Mouse (Mus musculus) hindbrain, embryonic 15.5 days (tissue): ENCODE data around the gene Eftud2. TPM values are rescaled to one million over a fixed set of nuclear protein-coding genes. Genes with fewer than 3 reads are reported as not detected.

Experiments
- ATAC-seq: fragments of 200-750 bp; cut with Nextera tagmentation; 2 replicates; pipeline ENCODE4 v1.8.0; 2017; ENCODE audit warnings: low read depth, moderate number of reproducible peaks, moderate TSS enrichment; ENCODE audit not compliant: low FRiP score
- H3K27ac ChIP-seq: fragments of 300-500 bp; sonication (generic); replicated peaks from 2 replicates; pipeline ENCODE4 v1.5.1; 2015; ENCODE audit warnings: mild to moderate bottlenecking, inconsistent platforms
- H3K27me3 ChIP-seq: fragments of 300-500 bp; sonication (generic); 2 replicates; pipeline ENCODE4 v1.6.1; 2015; ENCODE audit warnings: control low read depth, inconsistent platforms
- H3K36me3 ChIP-seq: fragments of 300-500 bp; sonication (generic); 2 replicates; pipeline ENCODE4 v1.6.1; 2015; ENCODE audit warnings: control low read depth, inconsistent platforms
- H3K4me1 ChIP-seq: fragments of 300-500 bp; sonication (generic); replicated peaks from 2 replicates; pipeline ENCODE4 v1.6.1; 2015; ENCODE audit warnings: control low read depth, inconsistent platforms
- H3K4me2 ChIP-seq: fragments of 300-500 bp; sonication (generic); 2 replicates; pipeline ENCODE4 v1.6.1; 2015; ENCODE audit warnings: moderate library complexity, mild to moderate bottlenecking, inconsistent platforms
- H3K4me3 ChIP-seq: fragments of 300-500 bp; sonication (generic); 2 replicates; pipeline ENCODE4 v1.5.1; 2015; ENCODE audit warnings: mild to moderate bottlenecking, inconsistent platforms
- H3K9ac ChIP-seq: fragments of 300-500 bp; sonication (generic); 2 replicates; pipeline ENCODE4 v1.6.1; 2015; ENCODE audit warnings: inconsistent platforms
- H3K9me3 ChIP-seq: fragments of 300-500 bp; sonication (generic); 2 replicates; pipeline ENCODE4 v1.6.1; 2016; ENCODE audit warnings: control low read depth, inconsistent platforms
- WGBS: fragments of 180-500 bp; shearing (Covaris S2); methylation state at CpG from one replicate; pipeline ENCODE4 v1.1.7; 2015; 5-methylcytosine and 5-hydroxymethylcytosine counted together
- polyA plus RNA-seq: library from polyadenylated mRNA; unstranded; fragments of >200 nt; fragmentation: Nextera tagmentation; extraction: Ambion mirVana; gene quantifications from 2 replicates; pipeline ENCODE4 v1.2.1, GENCODE M21; 2015

Eftud2 gene
- polyA plus RNA-seq, 1 experiment from 2014 or later: 142 TPM

DNA sequence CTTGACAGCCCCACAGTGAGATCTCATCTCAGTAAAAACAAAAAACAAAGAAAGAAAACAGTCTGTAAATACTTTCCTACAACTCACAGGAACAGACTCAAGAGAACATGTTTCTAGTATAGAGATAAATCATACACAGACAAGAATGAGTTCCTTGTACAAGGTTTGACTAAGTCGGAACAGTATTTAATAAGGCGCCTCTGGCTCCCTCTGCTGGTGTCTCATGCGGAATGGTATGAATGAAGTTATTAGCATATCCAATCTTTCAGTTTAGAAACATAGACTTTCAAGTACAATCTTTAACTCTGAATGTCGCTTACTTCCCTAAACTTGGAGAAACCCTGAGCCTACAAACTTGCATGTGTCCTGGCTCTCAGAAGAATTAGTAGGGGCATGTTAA lies 16.5 kb downstream of the Eftud2 start:
- Histone ChIP-seq H3K36me3 (peaks cover 60% of the 10 kb centered on the region), H3K4me3 (no peak overlapping the region), H3K4me1 (no peaks in the 10 kb centered on the region), H3K9ac (no peak overlapping the region), H3K27me3 (no peaks in the 10 kb centered on the region), H3K9me3 (no peaks in the 10 kb centered on the region), H3K27ac (no peak overlapping the region), H3K4me2 (no peak overlapping the region)
- WGBS: 39% methylated on average over 4 of the region's 4 CpGs
- no peak for ATAC-seq

DNA sequence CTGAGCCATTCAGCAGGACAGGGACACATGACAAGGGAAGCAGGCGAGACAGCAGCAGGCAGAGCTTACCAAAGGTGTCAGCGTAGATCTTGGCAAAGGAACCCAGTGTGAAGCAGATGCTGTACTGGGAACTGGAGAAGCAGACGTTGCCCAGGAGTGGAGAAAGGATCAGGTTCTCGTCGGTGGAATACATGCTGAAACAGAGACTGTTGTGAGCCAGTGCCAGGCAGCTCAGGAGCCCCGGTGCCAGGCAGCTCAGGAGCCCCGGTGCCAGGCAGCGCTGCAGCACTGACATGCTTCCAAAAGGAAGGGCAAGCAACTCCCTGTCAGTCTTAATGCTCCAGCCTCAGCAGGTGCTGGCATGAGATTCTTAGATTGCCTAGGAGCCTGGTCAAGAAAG lies 20.9 kb downstream of the Eftud2 start:
- WGBS: 71% methylated on average over 8 of the region's 8 CpGs
- Histone ChIP-seq H3K9ac (no peak overlapping the region), H3K4me3 (no peak overlapping the region), H3K4me2 (no peak overlapping the region), H3K27ac (no peak overlapping the region), H3K9me3 (no peaks in the 10 kb centered on the region), H3K36me3 (peaks cover 64% of the 10 kb centered on the region), H3K4me1 (no peaks in the 10 kb centered on the region), H3K27me3 (no peaks in the 10 kb centered on the region)
- ATAC-seq: 0 out of 2 replicates have a peak, but pooled peaks have one; percentile 23

DNA sequence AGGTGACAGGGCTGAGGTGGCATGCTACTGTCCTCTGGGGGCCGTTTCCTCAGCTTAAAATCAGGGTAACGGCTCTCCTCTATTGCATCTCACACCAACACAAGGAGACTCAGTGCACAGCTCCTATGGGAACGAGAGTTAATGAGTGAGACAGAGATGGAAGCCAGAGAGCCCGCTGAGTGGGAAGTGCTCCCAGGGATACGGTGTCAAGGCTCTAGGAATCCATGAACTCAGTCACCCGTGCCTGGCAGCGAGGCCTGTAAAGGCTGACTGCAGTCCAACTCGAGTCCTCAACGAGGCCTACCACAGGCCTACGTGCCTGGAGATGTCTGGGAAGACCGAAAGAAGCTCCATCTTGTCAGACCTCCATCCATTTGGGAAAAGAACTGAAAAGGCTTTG lies 21.8 kb downstream of the Eftud2 start:
- no peak; the same call in 1 of the 2 replicates for ATAC-seq
- Histone ChIP-seq H3K27ac (no peak overlapping the region; the same call in 1 of the 2 replicates), H3K4me2 (no peak overlapping the region), H3K9me3 (no peaks in the 10 kb centered on the region), H3K27me3 (no peaks in the 10 kb centered on the region), H3K4me1 (no peaks in the 10 kb centered on the region), H3K36me3 (peaks cover 70% of the 10 kb centered on the region), H3K9ac (no peak overlapping the region), H3K4me3 (no peak overlapping the region)
- WGBS: 70% methylated on average over 11 of the region's 11 CpGs

DNA sequence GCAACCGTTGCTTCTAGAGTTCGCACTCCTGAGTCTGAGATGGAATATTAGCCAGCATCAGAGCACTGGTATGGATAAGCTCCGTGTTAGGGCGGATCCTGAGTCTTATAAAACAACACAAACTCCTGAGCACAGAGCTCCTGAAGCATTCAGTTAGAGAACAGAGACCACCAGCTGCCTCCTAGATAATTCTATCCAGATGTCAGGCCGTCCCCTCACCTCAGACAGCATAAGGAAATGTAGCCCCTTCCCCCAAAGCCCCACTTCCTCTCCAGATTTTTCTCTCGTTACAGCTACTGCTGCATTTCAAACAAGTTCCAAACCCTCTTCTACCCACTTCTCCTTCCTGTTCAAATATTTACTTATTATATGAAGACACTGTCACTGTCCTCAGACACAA lies 24.8 kb downstream of the Eftud2 start:
- H3K36me3 ChIP-seq: peaks cover 71% of the 10 kb centered on the region
- no peaks in the 10 kb centered on the region for H3K4me1 ChIP-seq
- H3K9ac ChIP-seq: no peak overlapping the region
- ATAC-seq: no peak
- no peaks in the 10 kb centered on the region for H3K27me3 ChIP-seq
- H3K4me2 ChIP-seq: no peak overlapping the region
- no peak overlapping the region for H3K27ac ChIP-seq
- no peaks in the 10 kb centered on the region for H3K9me3 ChIP-seq
- WGBS: 87% methylated on average over 6 of the region's 6 CpGs
- no peak overlapping the region for H3K4me3 ChIP-seq

DNA sequence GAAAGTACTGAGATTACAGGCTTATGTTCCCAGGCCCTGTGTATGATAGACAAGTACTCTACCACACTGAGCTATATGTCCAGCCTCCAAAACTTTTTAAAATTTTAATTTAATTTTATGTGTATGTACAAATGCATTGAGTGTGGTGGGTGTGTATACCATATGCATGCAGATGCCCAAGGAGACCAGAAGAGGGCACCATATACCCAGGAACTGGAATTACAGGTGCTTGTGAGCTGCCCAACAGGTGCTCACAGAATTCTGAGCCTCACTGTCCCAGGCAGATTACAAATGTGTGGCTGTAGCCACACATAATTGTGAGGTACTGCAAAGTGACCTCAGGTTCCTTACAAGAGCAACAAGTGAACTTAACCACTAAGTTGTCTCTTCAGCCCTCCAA lies 27.0 kb downstream of the Eftud2 start:
- Histone ChIP-seq H3K9me3 (no peaks in the 10 kb centered on the region), H3K4me3 (no peak overlapping the region), H3K4me2 (no peak overlapping the region), H3K9ac (no peak overlapping the region), H3K27me3 (no peaks in the 10 kb centered on the region), H3K36me3 (peaks cover 69% of the 10 kb centered on the region), H3K27ac (no peak overlapping the region), H3K4me1 (no peaks in the 10 kb centered on the region)
- ATAC-seq: no peak

DNA sequence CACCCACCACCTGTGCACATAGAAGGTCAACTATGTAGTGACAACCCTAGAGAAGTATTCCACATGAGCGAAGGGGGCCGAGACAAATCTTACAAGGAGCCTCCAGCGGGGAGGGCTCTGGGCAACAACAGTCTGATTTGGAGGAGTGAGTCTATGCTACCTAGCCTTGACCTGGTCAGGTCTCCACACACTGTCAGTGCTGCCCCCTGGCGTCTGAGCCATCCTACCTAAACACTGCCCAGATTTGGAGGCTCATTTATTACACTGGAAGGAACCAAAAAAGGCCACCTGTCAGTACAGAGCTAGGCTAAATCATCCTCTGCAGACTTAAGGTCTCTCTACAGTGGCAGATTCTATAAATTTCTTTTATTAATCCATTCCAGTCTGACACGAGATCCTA lies 28.9 kb downstream of the Eftud2 start:
- no peaks in the 10 kb centered on the region for H3K4me1 ChIP-seq
- no peaks in the 10 kb centered on the region for H3K9me3 ChIP-seq
- H3K27ac ChIP-seq: no peak overlapping the region
- H3K4me3 ChIP-seq: no peak overlapping the region
- H3K36me3 ChIP-seq: peaks cover 71% of the 10 kb centered on the region
- no peak overlapping the region for H3K9ac ChIP-seq
- no peak overlapping the region for H3K4me2 ChIP-seq
- no peaks in the 10 kb centered on the region for H3K27me3 ChIP-seq
- WGBS: 74% methylated on average over 5 of the region's 5 CpGs
- ATAC-seq: no peak

DNA sequence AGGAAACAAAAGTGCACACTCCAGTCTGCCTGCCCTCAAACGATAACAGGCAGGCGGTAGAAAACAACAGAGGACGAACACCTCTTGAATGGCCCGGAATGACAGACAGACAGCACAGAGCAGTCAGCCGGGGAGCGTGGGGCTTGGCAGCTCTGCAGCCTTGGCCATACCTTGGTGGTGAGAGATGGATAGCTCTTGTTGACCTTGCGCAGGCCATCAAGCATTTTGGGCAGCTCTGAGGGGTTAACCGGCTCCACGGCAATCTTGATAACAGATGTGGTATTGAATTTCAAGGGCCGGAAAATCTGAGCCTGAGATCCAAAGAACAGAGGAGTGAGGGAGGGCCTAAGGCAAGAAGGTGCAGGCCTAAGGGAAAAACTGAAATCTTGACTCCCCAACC lies 34.9 kb downstream of the Eftud2 start:
- 91% methylated on average over 10 of the region's 10 CpGs for WGBS
- H3K4me1 ChIP-seq: no peaks in the 10 kb centered on the region
- no peak overlapping the region for H3K4me3 ChIP-seq
- H3K4me2 ChIP-seq: no peak overlapping the region
- no peak for ATAC-seq
- H3K36me3 ChIP-seq: peaks cover 89% of the 10 kb centered on the region
- H3K27ac ChIP-seq: no peak overlapping the region
- H3K9ac ChIP-seq: no peak overlapping the region
- no peaks in the 10 kb centered on the region for H3K27me3 ChIP-seq
- no peaks in the 10 kb centered on the region for H3K9me3 ChIP-seq

DNA sequence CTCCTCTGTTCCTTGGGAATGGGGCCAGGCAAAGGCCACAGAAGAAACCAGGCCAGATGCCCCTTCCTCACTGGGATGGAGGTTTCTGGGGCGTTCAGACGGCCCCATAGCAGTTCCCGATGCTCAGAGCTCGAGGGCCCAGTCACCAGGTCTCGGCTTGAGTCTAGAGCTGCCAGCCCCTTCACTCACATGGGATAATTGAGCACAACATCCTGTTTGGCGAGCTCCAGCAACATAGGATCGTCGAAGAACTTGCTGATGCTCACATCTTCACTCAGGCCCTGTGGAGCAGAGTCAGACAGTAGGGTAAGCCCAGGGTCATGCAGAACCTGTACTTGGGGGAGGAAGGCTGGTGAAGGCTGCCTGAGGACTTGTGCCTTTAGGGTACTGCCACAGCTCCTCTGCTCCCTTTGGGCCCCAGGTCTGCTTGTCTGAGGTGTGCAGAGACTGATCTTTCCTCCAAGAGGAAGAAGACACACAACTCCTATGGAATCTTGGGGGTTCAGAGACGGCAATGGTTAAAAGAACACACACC lies 42.1 kb downstream of the Eftud2 start:
- peaks cover 58% of the 10 kb centered on the region for H3K36me3 ChIP-seq

DNA sequence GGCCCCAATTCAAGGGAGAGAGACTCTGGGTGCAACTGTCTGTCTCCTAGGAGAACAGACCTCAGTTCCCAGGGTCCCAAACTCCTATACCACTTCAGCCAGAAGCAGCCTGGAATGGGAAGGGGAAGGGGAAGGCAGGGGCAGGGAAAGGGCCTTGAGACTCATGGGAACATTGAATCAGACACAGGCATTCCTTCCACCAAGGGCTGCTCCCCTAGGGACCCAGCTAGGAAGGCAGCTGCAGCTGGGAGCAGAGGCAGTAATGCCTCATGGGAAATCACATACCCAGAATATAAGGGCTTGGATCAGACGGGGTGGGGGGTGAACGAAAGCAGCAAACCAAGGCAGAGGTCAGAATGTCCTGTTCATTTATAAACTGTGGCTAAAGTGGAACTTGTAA lies 42.7 kb downstream of the Eftud2 start:
- WGBS: 96% methylated on average over 2 of the region's 2 CpGs
- no peak overlapping the region for H3K27ac ChIP-seq
- H3K4me2 ChIP-seq: no peak overlapping the region
- no peaks in the 10 kb centered on the region for H3K27me3 ChIP-seq
- H3K9ac ChIP-seq: no peak overlapping the region
- peaks cover 54% of the 10 kb centered on the region for H3K36me3 ChIP-seq
- no peak overlapping the region for H3K4me3 ChIP-seq
- H3K4me1 ChIP-seq: no peaks in the 10 kb centered on the region
- ATAC-seq: no peak
- no peaks in the 10 kb centered on the region for H3K9me3 ChIP-seq

More for the DNA sequence above, 42.1 kb downstream of the Eftud2 start:
- Histone ChIP-seq H3K4me1 (no peaks in the 10 kb centered on the region), H3K4me2 (no peak overlapping the region), H3K9ac (no peak overlapping the region), H3K27ac (no peak overlapping the region), H3K27me3 (no peaks in the 10 kb centered on the region), H3K4me3 (no peak overlapping the region), H3K9me3 (no peaks in the 10 kb centered on the region)
- 89% methylated on average over 9 of the region's 9 CpGs for WGBS
- no peak for ATAC-seq

DNA sequence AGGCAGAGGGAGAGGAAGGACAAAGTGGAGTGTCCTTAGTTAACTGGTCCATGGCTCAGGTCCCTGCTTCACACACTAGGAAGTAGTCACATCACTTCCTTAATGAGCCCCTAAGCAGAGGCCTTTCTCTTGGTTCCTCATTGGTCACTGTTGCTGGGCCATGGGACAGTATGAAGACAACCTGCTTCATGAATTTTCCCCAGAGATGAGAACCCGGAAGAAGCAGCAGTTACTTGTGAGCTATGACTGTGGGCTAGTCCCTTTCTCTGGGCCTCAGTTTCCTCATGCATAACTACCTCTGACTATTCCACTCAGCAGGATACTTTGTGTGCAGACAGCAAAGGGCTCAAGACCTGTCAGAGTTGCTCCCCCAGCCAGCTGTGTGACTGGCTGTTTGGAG lies 43.4 kb downstream of the Eftud2 start:
- Histone ChIP-seq H3K9me3 (no peaks in the 10 kb centered on the region), H3K4me2 (no peak overlapping the region), H3K27ac (no peak overlapping the region; the same call in 1 of the 2 replicates), H3K4me3 (no peak overlapping the region), H3K36me3 (peaks cover 48% of the 10 kb centered on the region), H3K9ac (no peak overlapping the region), H3K27me3 (no peaks in the 10 kb centered on the region), H3K4me1 (no peaks in the 10 kb centered on the region)
- no peak for ATAC-seq
- WGBS: 93% methylated on average over 1 of the region's 1 CpGs

DNA sequence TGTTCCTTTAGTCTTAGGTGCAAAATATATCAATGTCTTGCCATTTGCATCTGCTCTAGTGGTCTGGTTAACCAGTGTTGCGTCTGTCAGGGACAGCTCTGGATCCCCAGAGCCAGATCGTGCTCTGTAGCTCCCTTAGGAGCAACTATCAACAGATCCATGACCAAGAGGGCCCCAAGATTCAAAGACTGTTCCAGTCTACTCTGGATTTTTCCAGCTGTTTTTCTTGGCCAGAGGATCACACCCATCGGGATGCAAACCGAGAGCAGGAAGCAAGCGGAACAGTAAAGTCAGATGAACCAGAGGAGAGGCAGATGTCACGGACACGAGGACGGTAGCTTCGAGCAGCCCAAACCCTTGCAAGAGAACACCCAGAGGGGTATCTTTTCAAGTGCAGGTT lies 44.6 kb downstream of the Eftud2 start:
- Histone ChIP-seq H3K9me3 (no peaks in the 10 kb centered on the region), H3K27me3 (no peaks in the 10 kb centered on the region), H3K9ac (no peak overlapping the region), H3K4me1 (no peaks in the 10 kb centered on the region), H3K4me3 (no peak overlapping the region), H3K36me3 (peaks cover 37% of the 10 kb centered on the region), H3K27ac (no peak overlapping the region), H3K4me2 (no peak overlapping the region)
- ATAC-seq: no peak
- WGBS: 83% methylated on average over 9 of the region's 9 CpGs

DNA sequence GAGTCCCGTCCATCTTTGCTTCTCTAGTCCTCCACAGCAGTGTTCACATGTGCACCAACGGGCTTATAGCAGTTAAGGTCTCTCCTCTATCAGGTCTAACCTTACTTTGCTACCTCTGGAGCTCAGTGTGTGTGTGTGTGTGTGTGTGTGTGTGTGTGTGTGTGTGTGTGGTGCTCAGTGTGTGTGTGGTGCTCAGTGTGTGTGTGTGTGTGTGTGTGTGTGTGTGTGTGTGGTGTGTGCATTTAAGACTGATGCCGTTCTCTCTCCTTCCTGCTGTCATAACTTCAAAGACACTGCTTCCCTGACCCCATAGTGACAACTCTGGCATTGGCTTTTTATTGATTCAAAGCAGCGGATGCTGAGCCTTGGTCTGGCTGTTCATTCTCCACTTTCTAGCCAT lies 45.2 kb downstream of the Eftud2 start, which contains the start of gene Higd1b:
Higd1b (plus strand) TSS at position 301 of the 400 bp plus-strand sequence.
- Histone ChIP-seq H3K4me3 (no peak within 1 kb of the TSS), H3K27ac (no peak within 1 kb of the TSS), H3K27me3 (no peaks in the 10 kb centered on the region), H3K9me3 (no peaks in the 10 kb centered on the region), H3K36me3 (peaks cover 32% of the 10 kb centered on the region), H3K4me1 (no peaks in the 10 kb centered on the region), H3K9ac (no peak within 1 kb of the TSS), H3K4me2 (no peak within 1 kb of the TSS)
- 82% methylated on average over 4 of the region's 4 CpGs for WGBS
- ATAC-seq: no peak

DNA sequence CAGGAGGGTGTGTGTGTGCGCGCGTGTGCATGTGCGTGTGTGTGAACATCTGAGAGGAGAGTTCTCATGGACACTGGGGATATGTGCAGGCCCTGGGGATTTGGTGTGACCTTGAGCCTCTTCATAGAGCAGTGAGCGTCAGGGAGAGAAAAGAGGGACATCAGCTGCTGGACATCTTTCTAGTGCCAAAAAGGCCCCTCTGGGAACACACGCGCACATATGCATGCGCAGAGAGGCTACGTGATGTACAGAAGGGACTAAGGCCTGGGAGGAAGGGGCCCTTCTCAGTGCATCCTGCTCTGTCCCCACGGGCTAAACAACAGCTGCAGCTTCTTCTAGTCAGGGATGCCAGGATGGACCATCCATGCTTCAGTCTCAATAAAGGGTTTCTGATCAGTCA lies 46.6 kb downstream of the Eftud2 start:
- Histone ChIP-seq H3K36me3 (peaks cover 19% of the 10 kb centered on the region), H3K27me3 (no peaks in the 10 kb centered on the region), H3K27ac (no peak overlapping the region), H3K9ac (no peak overlapping the region), H3K4me2 (no peak overlapping the region), H3K4me1 (no peaks in the 10 kb centered on the region), H3K9me3 (no peaks in the 10 kb centered on the region), H3K4me3 (no peak overlapping the region)
- WGBS: 76% methylated on average over 10 of the region's 10 CpGs
- ATAC-seq: no peak
